Mouse (Mus musculus) intestine, embryonic 14.5 days (tissue): ENCODE data around the gene Rbpj. TPM values are rescaled to one million over a fixed set of nuclear protein-coding genes. Genes with fewer than 3 reads are reported as not detected.

Experiments used
- ATAC-seq: fragments of 200-750 bp; cut with Nextera tagmentation; replicated peaks from 2 replicates; pipeline ENCODE4 v1.8.0; 2017; ENCODE audit warnings: low read depth, moderate number of reproducible peaks, moderate TSS enrichment, moderate library complexity; ENCODE audit not compliant: low FRiP score, low TSS enrichment
- DNase-seq: peaks from one replicate; pipeline ENCODE4 v3.0.0-alpha.2; 2018; ENCODE audit warnings: low spot score
- H3K27ac ChIP-seq: fragments of 300-500 bp; sonication (generic); 2 replicates; pipeline ENCODE4 v1.5.1; 2014; ENCODE audit warnings: low read depth, mild to moderate bottlenecking, control low read depth
- H3K27me3 ChIP-seq: fragments of 300-500 bp; sonication (generic); replicated peaks from 2 replicates; pipeline ENCODE4 v1.6.1; 2014; ENCODE audit warnings: low read length, control low read depth; ENCODE audit not compliant: control insufficient read depth, insufficient read depth
- H3K36me3 ChIP-seq: fragments of 300-500 bp; sonication (generic); 2 replicates; pipeline ENCODE4 v1.6.1; 2014; ENCODE audit warnings: low read length, control low read depth; ENCODE audit not compliant: control insufficient read depth, insufficient read depth
- H3K4me1 ChIP-seq: fragments of 300-500 bp; sonication (generic); replicated peaks from 2 replicates; pipeline ENCODE4 v1.6.1; 2014; ENCODE audit warnings: low read length, control low read depth, mixed read lengths; ENCODE audit not compliant: control insufficient read depth, insufficient read depth
- H3K4me2 ChIP-seq: fragments of 300-500 bp; sonication (generic); 2 replicates; pipeline ENCODE4 v1.6.1; 2014; ENCODE audit warnings: low read length
- H3K4me3 ChIP-seq: fragments of 300-500 bp; sonication (generic); 2 replicates; pipeline ENCODE4 v1.5.1; 2014; ENCODE audit warnings: low read depth, low read length, control low read depth, mixed read lengths
- H3K9ac ChIP-seq: fragments of 300-500 bp; sonication (generic); 2 replicates; pipeline ENCODE4 v1.6.1; 2014; ENCODE audit warnings: mild to moderate bottlenecking, low read length
- H3K9me3 ChIP-seq: fragments of 300-500 bp; sonication (generic); 2 replicates; pipeline ENCODE4 v1.6.1; 2016; ENCODE audit warnings: low read length, control low read depth; ENCODE audit not compliant: control insufficient read depth
- WGBS: fragments of 180-500 bp; shearing (Covaris S2); extraction: QIAGEN DNeasy Blood & Tissue Kit; methylation state at CpG from one replicate; pipeline ENCODE4 v1.1.7; 2014; 5-methylcytosine and 5-hydroxymethylcytosine counted together
- polyA plus RNA-seq: library from polyadenylated mRNA; unstranded; fragments of >200 nt; fragmentation: Nextera tagmentation; extraction: Ambion mirVana; gene quantifications from 2 replicates; pipeline ENCODE4 v1.2.1, GENCODE M21; 2014

Rbpj gene
- polyA plus RNA-seq, 1 experiment from 2014 or later: 39.3 TPM

DNA sequence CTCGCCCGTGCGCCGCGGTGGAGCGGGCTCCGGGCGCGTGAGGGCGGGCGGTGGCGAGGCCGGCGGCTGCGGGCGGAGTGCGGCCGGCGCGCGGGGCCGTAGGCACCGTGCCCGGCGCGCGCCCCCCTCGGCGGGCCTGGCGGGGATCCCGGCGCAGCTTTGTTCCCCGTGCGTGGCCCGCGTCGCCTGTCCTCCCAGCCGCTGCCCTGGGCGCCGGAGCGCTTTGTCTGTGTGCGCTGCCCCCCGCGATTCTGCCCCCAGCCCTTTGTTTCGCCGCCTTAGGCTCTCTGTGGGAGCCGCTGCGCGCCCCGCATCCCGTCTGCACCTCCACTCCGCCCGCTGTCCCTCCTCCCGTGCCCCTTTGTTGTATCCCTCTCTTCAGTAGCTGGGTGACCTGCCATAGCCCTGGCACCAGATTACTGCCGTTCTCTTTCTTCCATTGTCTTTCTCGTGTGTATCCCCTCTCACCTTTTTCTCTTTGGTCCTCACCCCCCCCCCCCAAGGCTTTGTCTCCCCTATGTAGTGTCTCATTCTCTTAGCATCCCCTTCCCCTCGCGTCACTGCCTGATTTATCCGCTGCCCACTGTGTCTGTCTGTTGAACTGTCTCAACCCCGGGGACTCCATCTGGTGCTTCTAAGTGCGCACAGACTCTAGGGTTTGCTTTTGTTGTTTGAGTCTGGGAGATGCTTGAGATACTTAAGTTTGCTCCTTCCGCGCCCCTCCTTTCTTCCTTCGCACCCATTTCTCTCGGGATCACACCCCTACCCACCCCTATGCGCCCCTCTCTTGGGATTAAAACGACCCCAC, 125.1 kb downstream of the Rbpj start:
- H3K9me3 ChIP-seq: no peaks in the 10 kb centered on the region
- H3K4me3 ChIP-seq: peak overlapping the region; percentile 73
- peak overlapping the region; percentile 99 for H3K27ac ChIP-seq
- DNase-seq: peak; percentile 77
- peak overlapping the region; percentile 95 for H3K4me2 ChIP-seq
- peak; percentile 25 for ATAC-seq
- no peaks in the 10 kb centered on the region for H3K36me3 ChIP-seq
- peak overlapping the region; percentile 96 for H3K9ac ChIP-seq
- WGBS: under 1% methylated on average over 41 of the region's 67 CpGs
- no peaks in the 10 kb centered on the region for H3K27me3 ChIP-seq
- H3K4me1 ChIP-seq: peaks cover 24% of the 10 kb centered on the region

DNA sequence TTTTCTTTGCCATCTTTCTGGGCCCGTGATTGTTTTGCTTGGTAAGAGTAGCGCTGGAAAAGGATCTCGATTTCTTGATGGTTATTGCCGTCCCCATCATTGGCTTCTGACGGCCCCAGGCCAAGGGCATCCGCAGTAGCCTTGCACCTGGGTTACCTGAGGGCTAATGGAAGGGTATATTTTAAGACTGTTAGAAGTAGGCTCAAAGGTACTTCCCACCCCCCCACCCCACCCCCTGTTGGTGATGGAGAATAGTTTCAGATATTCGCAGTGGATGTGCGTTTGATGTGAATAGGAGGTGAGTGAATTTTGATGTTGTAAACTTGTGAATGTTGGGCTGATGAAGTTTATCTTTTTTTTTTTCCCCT, 125.7 kb downstream of the Rbpj start:
- Histone ChIP-seq H3K4me3 (peak overlapping the region; percentile 73), H3K27ac (peak overlapping the region; percentile 99), H3K27me3 (no peaks in the 10 kb centered on the region), H3K36me3 (no peaks in the 10 kb centered on the region), H3K4me1 (peaks cover 24% of the 10 kb centered on the region), H3K4me2 (peak overlapping the region; percentile 95), H3K9me3 (no peaks in the 10 kb centered on the region), H3K9ac (peak overlapping the region; percentile 96)
- ATAC-seq (no peak), DNase-seq (no peak)
- 2% methylated on average over 8 of the region's 8 CpGs for WGBS

DNA sequence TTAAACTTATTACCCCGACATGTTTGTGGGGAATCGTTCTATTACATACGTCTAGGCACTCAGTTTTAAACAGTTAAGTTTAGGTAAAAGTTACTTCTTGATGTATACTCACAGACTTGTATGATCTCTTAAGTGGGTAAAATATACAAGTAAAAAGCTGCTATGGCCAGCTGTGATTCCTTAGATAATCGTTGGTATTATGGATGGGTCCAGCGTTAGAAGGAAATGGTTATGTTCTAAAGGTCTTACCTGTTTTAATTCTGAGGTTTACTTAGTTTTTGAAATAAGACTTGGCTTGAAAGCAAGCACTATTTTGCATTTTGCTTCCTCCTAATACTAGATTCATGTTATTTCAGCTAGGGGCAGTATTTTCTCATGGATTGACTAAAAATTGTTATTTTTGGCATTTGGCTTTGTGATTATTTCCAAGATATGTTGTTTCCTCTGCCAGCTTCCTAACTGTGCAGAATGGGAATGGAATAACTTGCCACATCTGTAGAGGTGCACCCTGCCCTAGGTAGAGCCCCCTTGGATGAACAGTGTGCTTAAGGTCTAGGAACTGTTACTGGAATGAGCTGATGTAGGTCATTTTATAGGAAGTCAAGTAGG, 127.2 kb downstream of the Rbpj start:
- no peak overlapping the region for H3K9ac ChIP-seq
- peak overlapping the region; percentile 95; the same call in 1 of the 2 replicates for H3K4me2 ChIP-seq
- H3K9me3 ChIP-seq: no peaks in the 10 kb centered on the region
- DNase-seq: no peak
- no peaks in the 10 kb centered on the region for H3K27me3 ChIP-seq
- no peaks in the 10 kb centered on the region for H3K36me3 ChIP-seq
- H3K27ac ChIP-seq: no peak overlapping the region
- no peak for ATAC-seq
- 55% methylated on average over 5 of the region's 5 CpGs for WGBS
- no peak overlapping the region for H3K4me3 ChIP-seq
- peaks cover 27% of the 10 kb centered on the region for H3K4me1 ChIP-seq

DNA sequence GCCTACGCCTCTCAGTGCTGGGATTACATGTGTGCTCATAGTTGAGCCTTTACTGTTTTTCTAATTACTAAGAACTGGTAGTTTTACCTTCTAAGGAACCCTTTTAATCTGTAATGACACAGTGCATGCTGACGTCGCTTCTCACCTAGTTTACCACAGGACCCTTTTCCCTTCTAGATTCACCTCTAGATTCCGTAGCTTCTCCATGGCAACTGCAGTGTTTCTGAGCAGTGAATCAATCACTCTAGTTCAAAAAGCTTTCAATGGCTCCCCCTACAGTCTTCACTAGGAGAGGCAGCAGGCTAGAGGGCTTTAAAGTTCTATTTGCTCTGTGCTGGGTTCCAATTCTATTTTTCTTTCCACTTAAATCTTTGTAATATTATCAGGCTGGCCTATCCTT, 128.3 kb downstream of the Rbpj start:
- DNase-seq (peak; percentile 57), ATAC-seq (no peak)
- peaks cover 27% of the 10 kb centered on the region for H3K4me1 ChIP-seq
- no peak overlapping the region for H3K4me2 ChIP-seq
- H3K27ac ChIP-seq: no peak overlapping the region
- H3K4me3 ChIP-seq: no peak overlapping the region
- H3K9ac ChIP-seq: no peak overlapping the region
- H3K27me3 ChIP-seq: no peaks in the 10 kb centered on the region
- H3K9me3 ChIP-seq: no peaks in the 10 kb centered on the region
- no peaks in the 10 kb centered on the region for H3K36me3 ChIP-seq
- WGBS: 32% methylated on average over 4 of the region's 4 CpGs

DNA sequence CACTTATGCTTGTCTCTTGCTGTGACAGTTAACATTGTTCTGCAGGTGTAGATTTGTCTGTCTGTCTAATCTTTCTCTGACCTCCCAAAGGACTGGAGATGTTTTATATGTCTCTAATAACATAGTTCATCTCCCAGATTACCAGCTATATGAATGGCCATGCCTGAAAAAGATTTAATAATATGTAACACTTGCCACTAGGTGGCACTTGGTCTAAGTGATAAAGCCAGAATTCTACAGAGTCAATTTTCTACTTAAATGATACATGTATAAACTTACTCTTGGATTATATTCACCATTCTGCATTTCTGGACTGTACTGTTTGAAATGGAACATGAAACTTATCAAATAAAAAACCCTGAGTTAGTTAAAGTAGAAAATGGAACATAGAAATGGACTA, 132.6 kb downstream of the Rbpj start:
- no peaks in the 10 kb centered on the region for H3K27me3 ChIP-seq
- no peak overlapping the region for H3K4me3 ChIP-seq
- no peak overlapping the region for H3K4me2 ChIP-seq
- no peak overlapping the region for H3K9ac ChIP-seq
- H3K4me1 ChIP-seq: peaks cover 8% of the 10 kb centered on the region; the same call in 1 of the 2 replicates
- DNase-seq (no peak), ATAC-seq (no peak)
- H3K27ac ChIP-seq: no peak overlapping the region
- H3K36me3 ChIP-seq: no peaks in the 10 kb centered on the region
- no peaks in the 10 kb centered on the region for H3K9me3 ChIP-seq

DNA sequence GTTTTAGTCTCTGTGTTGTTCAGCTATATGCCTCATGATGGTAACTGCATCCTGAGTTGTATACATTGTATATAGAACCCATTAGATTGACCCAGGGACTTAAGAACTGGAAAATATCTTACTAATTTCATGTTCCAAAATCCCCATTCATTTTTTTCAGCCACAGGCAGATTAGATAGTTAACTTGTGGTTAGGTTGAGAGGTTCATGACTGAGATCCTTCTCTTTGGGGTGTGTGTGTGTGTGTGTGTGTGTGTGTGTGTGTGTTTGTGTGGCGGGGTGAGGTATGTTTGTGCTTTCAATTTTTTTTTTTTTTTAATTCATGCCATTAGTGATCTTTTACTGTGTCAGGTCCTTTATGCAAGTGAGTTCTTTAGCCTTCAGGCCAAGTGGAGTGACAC, 133.2 kb downstream of the Rbpj start:
- Histone ChIP-seq H3K9me3 (no peaks in the 10 kb centered on the region), H3K27me3 (no peaks in the 10 kb centered on the region), H3K4me2 (no peak overlapping the region), H3K4me3 (no peak overlapping the region), H3K36me3 (no peaks in the 10 kb centered on the region), H3K27ac (no peak overlapping the region), H3K9ac (no peak overlapping the region), H3K4me1 (peaks cover 6% of the 10 kb centered on the region; the same call in 1 of the 2 replicates)
- WGBS: 77% methylated on average over 1 of the region's 1 CpGs
- ATAC-seq: no peak
- no peak for DNase-seq

DNA sequence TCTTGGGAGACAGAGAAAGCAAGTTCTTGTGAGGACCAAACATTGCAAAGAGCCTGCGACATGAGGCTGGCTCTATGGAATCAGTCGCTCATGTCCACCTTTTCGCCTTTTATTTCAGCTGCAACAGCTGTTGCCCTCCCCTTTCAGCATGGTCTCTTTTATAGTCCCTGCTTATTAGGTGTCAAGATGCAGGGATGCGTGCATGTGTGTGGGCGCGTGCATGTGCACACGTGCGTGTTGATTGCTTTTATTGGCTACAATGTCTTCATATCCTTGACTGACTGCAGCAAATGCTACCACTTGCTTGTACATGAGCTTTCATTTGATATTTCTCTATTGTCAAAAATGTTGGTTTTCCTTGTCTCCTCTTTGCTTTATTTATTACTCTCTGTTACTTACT, 136.2 kb downstream of the Rbpj start:
- H3K27me3 ChIP-seq: no peaks in the 10 kb centered on the region
- ATAC-seq: no peak
- H3K4me1 ChIP-seq: no peaks in the 10 kb centered on the region
- no peak overlapping the region for H3K4me3 ChIP-seq
- H3K27ac ChIP-seq: no peak overlapping the region
- no peak for DNase-seq
- no peaks in the 10 kb centered on the region for H3K36me3 ChIP-seq
- 92% methylated on average over 8 of the region's 8 CpGs for WGBS
- no peak overlapping the region for H3K4me2 ChIP-seq
- no peak overlapping the region for H3K9ac ChIP-seq
- no peaks in the 10 kb centered on the region for H3K9me3 ChIP-seq

DNA sequence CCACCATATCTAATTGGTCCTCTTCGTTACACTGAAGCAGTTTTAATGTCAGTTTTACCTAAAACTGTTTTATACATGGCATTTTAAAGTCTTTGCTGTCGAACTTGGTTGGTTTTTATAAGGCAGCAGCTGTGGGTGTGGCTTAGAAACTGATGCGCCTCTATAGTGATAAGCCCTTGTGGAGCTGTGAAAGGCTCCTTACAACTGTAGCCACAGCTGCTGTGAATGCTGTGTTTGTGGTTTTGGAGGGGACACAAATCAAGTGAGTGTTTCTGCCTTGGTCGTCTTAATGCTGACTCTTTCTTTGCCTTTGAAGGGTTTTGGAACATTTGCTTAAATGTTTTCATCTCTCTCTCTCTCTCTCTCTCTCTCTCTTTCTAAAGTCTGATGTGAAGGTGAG, 139.5 kb downstream of the Rbpj start:
- Histone ChIP-seq H3K4me1 (no peaks in the 10 kb centered on the region), H3K4me3 (no peak overlapping the region), H3K27me3 (no peaks in the 10 kb centered on the region), H3K36me3 (no peaks in the 10 kb centered on the region), H3K4me2 (no peak overlapping the region), H3K27ac (no peak overlapping the region), H3K9ac (no peak overlapping the region), H3K9me3 (no peaks in the 10 kb centered on the region)
- DNase-seq (no peak), ATAC-seq (no peak)
- 81% methylated on average over 4 of the region's 4 CpGs for WGBS
